Mouse (Mus musculus) lung, postnatal 4 days (tissue): ENCODE results near the gene Klf2.

Source experiments
- DNase-seq, 2 experiments: peaks; one replicate each; pipeline ENCODE4 v3.0.0; 2021

Klf2 gene

DNA sequence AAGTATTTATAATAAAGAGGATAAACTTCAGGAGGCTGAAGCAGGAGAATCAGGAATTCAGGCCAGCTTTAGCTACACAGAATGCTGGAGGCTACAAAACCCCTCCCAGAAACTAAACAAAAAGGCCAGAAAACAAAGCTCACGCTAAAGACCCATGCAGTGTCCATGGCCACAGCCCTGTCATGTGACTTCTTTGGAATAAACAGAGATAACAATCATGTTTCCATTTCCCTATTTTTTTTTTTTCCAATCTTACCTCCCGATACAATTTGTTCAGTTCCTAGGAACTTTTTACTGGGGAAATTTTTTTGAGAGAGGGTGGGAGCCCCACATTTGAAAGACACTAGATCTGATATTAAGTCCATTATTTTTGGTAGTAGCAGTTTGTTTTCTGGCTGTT lies 17.4 kb downstream of the Klf2 start:
- no peak for DNase-seq

DNA sequence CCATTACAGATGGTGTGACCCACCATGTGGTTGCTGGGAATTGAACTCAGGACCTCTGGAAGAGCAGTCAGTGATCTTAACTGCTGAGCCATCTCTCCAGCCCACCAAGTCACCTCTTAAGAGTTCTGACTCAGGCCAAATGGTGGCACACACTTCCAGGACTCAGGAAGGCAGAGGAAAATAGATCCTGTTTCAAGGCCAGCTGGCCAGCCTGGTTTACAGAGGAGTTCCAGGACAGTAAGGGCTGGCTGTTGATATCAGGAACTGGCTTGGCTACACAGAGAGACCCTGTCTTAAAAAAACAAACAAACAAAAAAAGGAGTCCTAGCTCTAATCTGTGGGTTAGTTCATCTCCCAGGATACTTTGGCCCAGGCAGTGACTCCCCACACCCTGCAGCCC lies 18.2 kb downstream of the Klf2 start:
- no peak for DNase-seq

DNA sequence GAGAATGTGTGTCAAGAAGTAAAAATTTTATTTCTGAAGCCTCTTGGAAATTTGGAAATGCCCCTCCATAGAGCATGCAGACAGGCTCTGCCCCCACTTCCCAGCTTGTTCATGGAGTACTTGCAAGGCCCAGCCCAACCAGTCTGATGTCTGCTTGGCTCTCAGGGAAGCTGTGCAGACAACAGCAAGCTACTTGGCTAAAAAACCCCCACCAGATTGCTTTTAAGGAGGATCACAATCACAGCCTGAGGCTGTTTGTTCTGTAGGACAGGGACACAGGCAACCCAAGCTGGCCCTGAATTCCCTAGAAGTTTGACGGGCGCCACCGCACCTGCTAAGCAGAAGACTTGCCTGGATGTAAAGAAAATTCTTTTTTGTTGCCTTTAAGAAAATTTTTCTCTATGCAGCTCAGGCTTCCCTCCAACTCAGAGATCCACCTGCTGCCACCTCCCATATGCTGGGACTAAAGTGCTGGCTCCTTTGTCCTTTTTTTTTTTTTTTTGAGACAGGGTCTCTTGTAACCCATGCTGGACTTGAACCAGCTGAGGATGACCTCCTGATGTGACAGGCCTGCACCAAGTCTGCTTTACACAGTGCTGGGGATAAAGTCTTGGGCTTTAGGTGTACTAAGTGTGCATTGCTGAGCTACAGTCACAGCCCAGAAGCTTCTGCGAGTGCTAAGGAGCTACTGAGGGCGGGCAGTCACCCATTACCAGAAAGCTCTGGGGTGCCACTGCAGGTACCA lies 23.9 kb downstream of the Klf2 start:
- DNase-seq = no peak

DNA sequence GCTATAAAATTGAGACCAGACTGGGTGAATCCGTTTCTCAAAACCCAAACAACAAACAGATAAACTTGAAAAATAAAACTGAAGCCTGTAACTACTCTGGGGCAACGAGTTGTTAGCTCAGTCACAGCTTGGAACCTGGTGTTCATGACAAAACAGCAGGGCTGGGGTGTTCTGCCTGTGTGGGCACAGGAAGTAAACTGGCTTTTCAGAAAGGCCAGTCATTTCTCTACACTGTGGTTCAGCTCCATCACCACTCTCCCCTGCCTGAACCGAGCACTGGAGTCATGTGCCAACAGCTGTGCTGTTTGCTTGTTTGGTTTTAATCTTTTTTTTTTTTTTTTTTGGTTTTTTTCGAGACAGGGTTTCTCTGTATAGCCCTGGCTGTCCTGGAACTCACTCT lies 24.9 kb downstream of the Klf2 start:
- DNase-seq = no peak

DNA sequence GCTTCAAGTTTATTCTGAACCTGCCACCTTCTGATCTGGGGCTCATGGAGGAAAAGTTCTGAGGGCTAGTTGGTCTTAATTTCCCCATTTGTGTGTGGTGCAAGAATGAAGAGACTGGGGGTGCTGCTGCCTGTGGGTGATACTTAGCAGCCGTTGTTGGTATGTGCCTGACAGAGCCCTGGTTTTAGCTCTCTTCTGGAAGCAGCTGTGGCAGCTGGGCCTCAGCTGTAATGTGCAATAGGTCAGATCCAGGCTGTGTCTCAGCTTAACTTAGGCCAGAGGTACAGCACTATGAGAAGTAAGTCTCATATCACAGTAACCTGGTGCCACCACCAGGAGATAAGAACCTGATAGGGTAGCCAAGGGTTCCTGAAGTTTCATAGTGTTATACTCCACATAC lies 28.7 kb downstream of the Klf2 start:
- DNase-seq = peak in 1 of 2 experiments; percentile 67

DNA sequence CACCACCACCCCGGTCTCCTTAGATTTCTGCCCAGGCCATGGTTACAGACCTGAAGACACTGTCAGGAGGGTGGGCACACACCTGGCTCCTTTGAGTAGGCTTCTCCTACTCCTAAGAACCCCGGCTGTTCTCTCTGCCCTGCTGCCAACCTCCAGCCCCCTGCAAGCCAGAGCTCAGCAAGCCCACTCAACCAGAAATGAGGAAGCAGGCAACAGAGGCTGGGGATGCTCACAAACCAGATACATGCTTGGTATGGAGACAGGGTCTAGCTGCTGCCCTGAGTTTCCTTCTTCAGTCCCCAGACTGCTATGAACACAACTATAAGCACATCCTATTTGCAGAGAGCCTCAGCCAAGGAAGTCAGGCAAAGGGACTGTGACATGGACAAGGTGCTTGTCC lies 29.3 kb downstream of the Klf2 start:
- DNase-seq = no peak

DNA sequence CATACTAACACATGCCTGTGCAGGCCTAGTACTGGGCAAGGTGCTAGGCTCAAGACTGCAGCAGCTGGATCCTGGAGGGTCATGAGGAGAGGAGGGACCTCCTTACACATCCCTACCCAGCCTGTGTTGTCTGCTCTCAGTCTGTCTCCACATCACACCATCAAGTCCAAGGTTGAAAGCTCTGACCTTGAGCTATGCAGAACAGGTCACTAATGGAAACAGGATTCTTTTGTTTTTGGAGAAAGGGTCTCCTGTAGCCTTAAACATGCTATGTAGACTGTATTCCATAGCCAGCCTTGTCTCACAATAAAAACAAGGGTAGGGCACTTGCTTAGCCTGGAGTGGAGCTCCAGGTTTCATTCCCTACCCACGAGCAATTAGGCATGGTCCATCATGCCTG lies 30.1 kb downstream of the Klf2 start:
- DNase-seq = no peak

DNA sequence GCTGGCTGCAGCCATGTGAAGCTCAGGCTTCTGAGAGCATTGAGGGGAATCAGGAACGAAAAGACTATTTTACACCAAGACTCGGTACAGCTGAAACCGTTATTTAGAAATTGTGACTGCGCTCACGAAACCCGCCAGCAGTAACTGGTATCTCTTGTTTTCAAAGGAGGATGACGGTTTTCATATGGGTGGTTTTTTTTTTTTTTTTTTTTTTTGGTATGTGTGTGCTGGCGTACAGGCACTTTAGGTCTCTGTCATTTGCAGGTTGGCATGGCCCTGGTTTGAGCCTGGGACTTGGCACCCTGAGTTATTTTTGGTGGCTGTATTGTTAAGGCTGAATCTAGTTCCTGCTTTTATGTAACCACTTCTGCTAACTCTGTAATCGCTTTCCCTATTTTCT lies 31.0 kb downstream of the Klf2 start:
- no peak for DNase-seq

DNA sequence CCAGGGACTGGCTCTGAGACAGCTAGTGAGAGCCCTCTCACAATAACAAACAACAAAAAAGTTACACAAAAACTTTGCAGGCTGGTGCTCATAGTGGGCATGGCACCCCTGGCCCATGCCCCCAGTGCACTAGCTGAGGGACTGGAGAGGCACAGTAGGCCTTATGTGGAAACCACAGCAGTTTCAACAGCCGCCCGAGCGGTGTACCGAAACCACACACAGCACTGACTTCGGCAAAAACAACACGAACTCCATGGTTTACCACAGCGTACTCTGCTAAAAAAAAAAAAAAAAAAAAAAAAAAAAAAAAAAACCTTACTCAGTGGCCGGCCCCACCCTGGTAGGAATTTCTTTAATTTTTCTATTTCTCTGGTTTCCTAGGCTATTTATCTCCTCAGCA lies 31.9 kb downstream of the Klf2 start:
- DNase-seq = peak; percentile 56 to 74

DNA sequence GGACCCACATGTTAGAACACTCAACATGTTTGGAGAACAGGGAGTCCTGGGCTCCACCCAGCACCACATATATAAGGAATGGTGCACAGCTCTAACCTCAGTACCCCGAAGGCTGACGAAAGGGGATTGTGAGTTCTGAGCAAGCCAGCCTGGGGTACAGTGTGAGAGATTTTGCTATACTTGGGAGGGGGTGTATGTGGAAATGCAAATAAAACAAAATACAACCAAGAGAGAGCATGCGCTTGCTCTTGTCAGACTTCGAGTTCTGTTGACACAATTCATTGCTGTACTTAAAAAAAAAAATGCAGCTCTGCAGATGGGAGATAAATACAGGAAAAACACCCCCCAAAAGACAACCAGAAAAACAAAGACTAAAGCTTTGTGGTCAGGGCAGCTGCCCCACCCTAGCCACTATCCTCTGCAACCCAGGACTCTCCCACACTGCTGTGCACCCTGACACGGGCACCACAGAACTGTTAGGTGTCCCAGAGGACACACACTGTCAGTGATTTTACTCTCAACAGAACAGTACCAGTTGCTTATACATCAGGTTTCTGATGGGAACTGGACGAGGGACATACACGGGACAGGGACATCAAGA lies 32.7 kb downstream of the Klf2 start:
- peak in 1 of 2 experiments; percentile 41 for DNase-seq

DNA sequence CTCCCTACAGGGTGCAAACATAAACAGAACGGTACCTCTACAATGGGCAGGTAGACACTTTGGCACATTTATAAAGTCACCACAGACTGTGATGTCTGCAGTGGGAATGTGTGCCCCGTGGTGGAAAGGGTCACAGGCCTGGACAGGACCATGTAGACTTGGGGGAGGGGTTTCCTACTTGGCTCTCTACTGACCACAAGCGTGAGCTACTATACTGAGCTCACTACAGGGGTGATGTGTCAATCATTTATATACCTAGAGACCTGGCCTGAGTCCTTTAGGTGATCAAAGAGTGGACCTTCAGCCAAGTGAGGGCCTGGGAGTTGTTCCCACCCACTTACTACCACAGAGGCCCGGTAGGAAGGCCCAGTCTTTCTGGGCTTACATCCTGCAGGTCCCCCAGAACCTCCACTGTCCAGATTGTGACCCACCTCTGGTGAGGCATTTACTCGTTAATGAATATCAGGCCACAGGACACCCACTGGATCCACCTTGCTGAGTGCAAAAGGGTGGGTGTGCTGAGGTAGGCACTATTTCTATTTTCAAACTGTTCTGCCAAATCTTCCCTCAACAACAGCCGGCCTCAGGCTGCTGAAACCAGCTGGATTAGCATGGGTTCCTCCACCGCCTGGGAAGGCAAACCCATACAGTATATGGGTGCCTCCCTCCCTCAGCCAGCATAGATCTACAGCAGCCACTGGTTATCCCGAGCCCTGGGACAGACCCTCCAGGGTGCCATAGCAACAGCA lies 34.3 kb downstream of the Klf2 start:
- DNase-seq = no peak

DNA sequence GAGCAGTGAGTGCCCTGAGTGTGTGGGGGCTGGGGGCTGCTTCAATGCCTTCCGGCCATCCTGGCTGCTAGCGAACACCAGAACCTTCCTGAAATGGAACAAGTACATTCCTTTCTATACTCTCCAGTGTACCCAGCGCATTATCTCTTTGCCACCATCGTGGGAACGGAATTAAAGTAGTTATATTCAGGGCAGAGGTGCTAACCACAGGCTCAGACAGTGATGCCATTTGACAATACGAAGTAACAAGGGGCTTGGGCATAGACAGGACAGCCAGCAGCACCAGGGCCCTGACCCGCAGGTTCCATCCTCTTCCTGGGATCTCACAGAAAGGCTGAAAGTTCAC lies 34.8 kb downstream of the Klf2 start:
- no peak for DNase-seq

DNA sequence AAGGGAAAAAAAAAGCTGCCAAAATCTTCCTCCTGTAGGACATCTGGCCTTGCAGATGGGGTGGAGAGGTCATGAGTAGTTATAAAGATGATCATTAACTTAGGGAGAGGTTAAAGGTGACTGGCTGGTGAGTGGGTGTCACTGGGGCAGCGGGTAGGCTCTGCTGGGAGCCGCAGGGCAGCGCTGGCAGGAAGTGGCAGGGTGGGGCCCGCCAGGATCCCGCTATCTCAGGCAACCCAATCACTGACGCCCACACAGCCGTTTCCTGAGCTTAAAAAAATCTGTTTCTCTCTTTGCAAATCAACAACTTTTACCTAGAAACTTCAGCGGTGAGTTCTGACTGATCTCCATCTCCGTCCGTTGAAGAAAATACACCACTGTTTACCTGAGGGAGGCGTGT lies 35.4 kb downstream of the Klf2 start:
- DNase-seq = peak; percentile 77 to 85

DNA sequence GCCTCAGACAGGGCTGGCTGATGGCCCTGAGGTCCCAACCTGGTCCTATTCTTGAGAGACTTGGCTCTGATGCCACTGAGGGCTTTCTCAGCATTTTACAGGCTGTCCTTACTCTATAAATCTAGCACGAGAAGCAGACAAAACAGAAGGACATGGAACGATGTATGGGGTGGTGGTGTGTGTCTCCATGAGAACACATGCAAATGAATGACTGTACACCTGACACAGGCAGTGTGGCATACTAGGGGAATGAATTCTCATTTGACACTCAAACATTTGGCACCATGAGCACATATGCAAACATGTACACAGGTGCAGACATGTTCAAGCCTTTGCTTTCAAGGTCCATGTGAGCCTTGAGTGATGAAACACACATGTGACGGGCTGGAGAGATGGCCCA lies 37.8 kb downstream of the Klf2 start:
- DNase-seq = no peak

DNA sequence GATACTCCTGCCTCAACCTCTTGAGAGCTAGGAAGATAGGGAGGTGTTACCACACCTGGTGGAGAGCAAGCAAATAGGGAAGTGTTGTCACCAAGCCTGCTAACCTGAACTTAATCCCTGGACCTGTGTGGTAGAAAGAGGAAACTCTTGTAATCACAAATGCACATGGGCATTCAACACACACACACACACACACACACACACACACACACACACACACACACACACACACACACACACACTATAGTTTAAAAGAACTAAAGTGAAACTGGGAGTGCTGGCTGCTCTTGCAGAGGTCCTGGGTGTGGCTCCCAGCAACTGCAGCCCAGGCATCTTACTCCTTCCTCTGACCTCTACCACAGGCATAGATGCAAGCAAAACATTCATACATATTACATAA lies 41.3 kb downstream of the Klf2 start:
- DNase-seq = peak in 1 of 2 experiments; percentile 52

DNA sequence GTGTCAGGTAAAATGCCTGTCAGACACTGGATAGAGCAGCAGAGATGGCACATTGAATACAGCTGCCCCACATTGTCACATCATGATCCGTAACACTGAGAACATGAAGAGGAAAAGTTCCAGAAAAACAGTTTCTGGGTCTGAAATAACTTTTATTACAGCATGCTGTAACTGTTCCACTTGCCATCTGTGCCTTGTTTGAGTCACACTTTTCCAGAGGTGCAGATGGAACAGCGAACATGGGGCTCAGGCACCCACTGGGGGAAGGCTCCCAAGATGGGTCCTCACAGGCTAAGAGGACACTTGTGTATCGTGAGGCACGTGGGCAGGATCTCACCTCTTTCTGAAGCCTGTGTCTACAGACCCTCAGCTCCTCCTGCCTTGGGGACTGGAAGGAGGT lies 43.9 kb downstream of the Klf2 start:
- DNase-seq = no peak

DNA sequence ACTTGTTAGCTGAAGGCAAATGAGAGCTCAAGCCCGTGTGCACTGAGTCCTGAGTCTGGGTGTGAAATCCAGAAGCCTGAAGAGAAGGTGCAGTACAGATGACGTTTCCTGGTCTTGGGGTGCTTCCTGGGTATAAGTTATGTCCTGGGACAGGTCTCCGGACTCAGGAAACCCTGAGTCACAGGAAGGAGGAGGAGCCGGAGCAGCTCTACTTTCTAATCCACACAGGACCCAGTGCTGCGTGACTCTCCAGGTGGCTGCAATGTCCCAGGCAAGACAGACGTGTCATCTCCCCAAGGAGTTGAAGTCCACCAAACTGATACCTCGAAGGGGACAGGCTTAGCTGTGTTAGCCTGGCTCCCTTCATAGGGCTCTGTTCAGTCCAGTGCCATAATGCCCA lies 44.6 kb downstream of the Klf2 start:
- DNase-seq = no peak

DNA sequence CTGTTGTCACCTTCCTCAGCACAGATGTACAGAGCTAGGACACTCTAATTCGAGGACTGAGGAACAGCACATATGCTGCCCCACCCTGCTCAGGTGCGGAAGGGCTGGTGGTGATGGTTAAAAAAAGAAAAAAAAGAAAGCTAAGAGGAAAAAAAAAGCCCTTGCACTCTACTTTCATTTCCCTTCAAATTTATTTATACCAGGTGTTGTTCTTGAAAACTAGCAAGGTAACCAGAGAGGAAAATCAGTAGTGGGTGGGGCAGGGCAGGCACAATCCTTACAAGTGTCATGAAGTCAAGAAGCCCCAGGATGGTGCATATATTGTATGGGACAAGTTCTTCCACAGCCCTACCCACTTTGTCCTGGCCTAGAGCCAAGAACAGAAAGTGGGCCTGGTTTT lies 46.2 kb downstream of the Klf2 start:
- DNase-seq = no peak

DNA sequence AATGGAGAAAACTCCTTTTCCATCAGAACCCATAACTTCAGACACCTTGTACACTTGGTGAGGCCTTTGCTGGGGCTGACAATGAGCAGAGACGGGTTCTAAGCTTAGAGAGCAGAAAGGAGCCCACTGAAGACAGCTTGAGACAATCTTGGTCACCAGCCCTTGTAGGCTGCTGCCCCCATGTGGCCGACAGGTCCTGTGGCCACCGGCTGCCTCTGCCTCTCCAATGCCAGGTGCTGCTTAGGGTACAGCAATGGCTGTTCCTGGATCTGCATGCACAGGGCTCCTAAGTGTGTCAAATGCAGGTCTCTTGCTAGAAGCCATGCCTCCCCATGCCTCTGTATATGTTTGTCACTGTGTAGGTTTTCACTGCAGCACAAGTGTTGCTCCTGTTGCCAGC lies 47.0 kb downstream of the Klf2 start:
- peak; percentile 85 to 89 for DNase-seq

DNA sequence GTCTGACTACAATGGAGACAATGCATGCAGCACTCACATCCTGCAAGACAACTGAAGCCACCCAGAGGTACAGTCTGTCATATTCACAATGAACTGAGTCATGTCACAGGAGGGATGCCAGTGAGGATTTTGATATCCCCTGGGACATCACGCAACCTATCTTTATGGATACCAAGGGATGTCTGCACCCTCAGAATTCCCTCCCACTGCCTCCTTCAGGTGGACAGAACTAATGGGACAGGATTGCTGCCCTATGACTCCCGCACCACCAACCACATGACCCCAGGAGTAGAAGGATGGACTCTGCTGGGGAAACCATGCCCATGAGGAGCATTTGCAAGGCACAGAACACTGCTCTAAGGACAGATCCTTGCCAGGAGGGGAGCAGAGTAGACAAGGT lies 47.6 kb downstream of the Klf2 start:
- DNase-seq = no peak
